Mouse (Mus musculus) liver, embryonic 14.5 days (tissue): ENCODE measurements around the gene Ric1. TPM values are rescaled to one million over a fixed set of nuclear protein-coding genes. Genes with fewer than 3 reads are reported as not detected.
"Not testable (repeated sequence)": the region's sequence is repeated elsewhere in the genome, so short reads cannot be mapped to it uniquely, and the experiment has no call there.

Experiments
- ATAC-seq: fragments of 200-750 bp; cut with Nextera tagmentation; 2 replicates; pipeline ENCODE4 v1.8.0; 2017; ENCODE audit warnings: moderate number of reproducible peaks, mild to moderate bottlenecking, moderate library complexity; ENCODE audit not compliant: insufficient read depth
- DNase-seq, 3 experiments: peaks; one replicate each; pipeline ENCODE4 v3.0.0-alpha.2; 2012 to 2013; ENCODE audit warnings: low read depth in 3 of 3, low spot score in 3 of 3
- H3K27ac ChIP-seq: fragments of 300-500 bp; sonication (generic); 2 replicates; pipeline ENCODE4 v1.5.1; 2014; ENCODE audit warnings: moderate library complexity, mild to moderate bottlenecking, control low read depth, inconsistent platforms
- H3K27me3 ChIP-seq: fragments of 300-500 bp; sonication (generic); 2 replicates; pipeline ENCODE4 v1.6.1; 2014; ENCODE audit warnings: mild to moderate bottlenecking, low read length, moderate library complexity; ENCODE audit not compliant: control insufficient read depth, insufficient read depth
- H3K36me3 ChIP-seq: fragments of 300-500 bp; sonication (generic); replicated peaks from 2 replicates; pipeline ENCODE4 v1.6.1; 2014; ENCODE audit warnings: low read depth; ENCODE audit not compliant: control insufficient read depth, insufficient read depth
- H3K4me1 ChIP-seq, 2 experiments: fragments of 200-500 bp in 1 of 2; fragments of 300-500 bp in 1 of 2; sonication (generic) in 1 of 2; replicated peaks; 2 replicates each; pipeline ENCODE4 v1.6.1; 2012 to 2014; ENCODE audit warnings: antibody characterized with exemption in 1 of 2, inconsistent platforms in 1 of 2, low read length in 1 of 2; ENCODE audit not compliant: control insufficient read depth in 2 of 2, insufficient read depth in 2 of 2
- H3K4me2 ChIP-seq: fragments of 300-500 bp; sonication (generic); 2 replicates; pipeline ENCODE4 v1.6.1; 2014; ENCODE audit warnings: low read depth, mild to moderate bottlenecking, control low read depth, moderate library complexity
- H3K4me3 ChIP-seq, 2 experiments: fragments of 200-500 bp in 1 of 2; fragments of 300-500 bp in 1 of 2; sonication (generic) in 1 of 2; 2 replicates each; pipeline ENCODE4 v1.5.1; 2012 to 2014; ENCODE audit warnings: low read depth in 2 of 2, low read length in 2 of 2, mild to moderate bottlenecking in 2 of 2, control low read depth in 1 of 2, inconsistent platforms in 1 of 2, moderate library complexity in 1 of 2; ENCODE audit not compliant: insufficient read depth in 1 of 2
- H3K9ac ChIP-seq: fragments of 300-500 bp; sonication (generic); replicated peaks from 2 replicates; pipeline ENCODE4 v1.6.1; 2014; ENCODE audit warnings: mild to moderate bottlenecking, control low read depth, moderate library complexity
- H3K9me3 ChIP-seq: fragments of 300-500 bp; sonication (generic); 2 replicates; pipeline ENCODE4 v1.6.1; 2016; ENCODE audit warnings: low read length, mixed read lengths; ENCODE audit not compliant: control insufficient read depth
- CTCF ChIP-seq: IDR thresholded peaks from 2 replicates; pipeline ENCODE4 v1.5.1; 2016; ENCODE audit warnings: antibody characterized with exemption, low read depth, control low read depth
- EP300 ChIP-seq: IDR thresholded peaks from 2 replicates; pipeline ENCODE4 v1.6.1; 2016; ENCODE audit warnings: antibody characterized with exemption, low read depth
- WGBS: fragments of 180-500 bp; shearing (Covaris S2); extraction: QIAGEN DNeasy Blood & Tissue Kit; methylation state at CpG from one replicate; pipeline ENCODE4 v1.1.7; 2014; ENCODE audit not compliant: insufficient replicate concordance; 5-methylcytosine and 5-hydroxymethylcytosine counted together
- polyA plus RNA-seq, 2 experiments: library from polyadenylated mRNA; depleted of rRNA in 1 of 2; stranded (reverse) in 1 of 2; unstranded in 1 of 2; fragments of >200 nt; fragmentation: Nextera tagmentation in 1 of 2; extraction: Ambion mirVana in 1 of 2; gene quantifications; 2 replicates each; pipeline versions ENCODE4 v1.2.1 to v1.2.3; 2012 to 2014

The Ric1 gene
- polyA plus RNA-seq, 2 experiments = 2.9 to 3.1 TPM

GRCm38 (mm10) chr19:29534030-29534429, 11.9 kb downstream of the Ric1 start:
- H3K36me3 ChIP-seq = 0 out of 2 replicates have a peak, but pooled peaks cover 2% of the 10 kb centered on the region
- no peaks in the 10 kb centered on the region for H3K9me3 ChIP-seq
- no peaks in the 10 kb centered on the region for H3K4me1 ChIP-seq
- no peak overlapping the region for H3K4me2 ChIP-seq
- no peak for DNase-seq
- no peak overlapping the region for H3K9ac ChIP-seq
- H3K27ac ChIP-seq = no peak overlapping the region
- 78% methylated on average over 5 of the region's 5 CpGs for WGBS
- TF ChIP-seq CTCF (no peak), EP300 (no peak)
- no peak overlapping the region for H3K4me3 ChIP-seq
- ATAC-seq = no peak
- no peaks in the 10 kb centered on the region for H3K27me3 ChIP-seq

GRCm38 (mm10) chr19:29542256-29542970, 20.3 kb downstream of the Ric1 start:
- Histone ChIP-seq H3K4me3 (no peak overlapping the region), H3K27me3 (no peaks in the 10 kb centered on the region), H3K4me2 (no peak overlapping the region), H3K36me3 (no peaks in the 10 kb centered on the region), H3K27ac (no peak overlapping the region), H3K9ac (no peak overlapping the region), H3K4me1 (no peaks in the 10 kb centered on the region), H3K9me3 (no peaks in the 10 kb centered on the region)
- no peak for TF ChIP-seq EP300
- no peak for TF ChIP-seq CTCF
- ATAC-seq = no peak
- no peak for DNase-seq
- WGBS = 72% methylated on average over 8 of the region's 8 CpGs

- H3K36me3 ChIP-seq = no peaks in the 10 kb centered on the region
- no peaks in the 10 kb centered on the region for H3K9me3 ChIP-seq
- no peak overlapping the region for H3K4me3 ChIP-seq
- H3K9ac ChIP-seq = no peak overlapping the region
- TF ChIP-seq EP300 = no peak
- no peak overlapping the region for H3K27ac ChIP-seq
- no peak for DNase-seq
- ATAC-seq = no peak
- H3K27me3 ChIP-seq = no peaks in the 10 kb centered on the region
- no peak overlapping the region for H3K4me2 ChIP-seq
- H3K4me1 ChIP-seq = no peaks in the 10 kb centered on the region
- 89% methylated on average over 6 of the region's 6 CpGs for WGBS
Measured at GRCm38 (mm10) chr19:29544026-29544425, 21.9 kb downstream of the Ric1 start.

- TF ChIP-seq CTCF (no peak), EP300 (no peak)
- Histone ChIP-seq H3K9ac (no peak overlapping the region), H3K4me2 (no peak overlapping the region), H3K9me3 (no peaks in the 10 kb centered on the region), H3K27ac (no peak overlapping the region), H3K36me3 (no peaks in the 10 kb centered on the region), H3K4me1 (no peaks in the 10 kb centered on the region), H3K4me3 (no peak overlapping the region), H3K27me3 (no peaks in the 10 kb centered on the region)
- ATAC-seq (no peak), DNase-seq (no peak)
- 71% methylated on average over 2 of the region's 2 CpGs for WGBS
Measured at GRCm38 (mm10) chr19:29550618-29551017, 28.5 kb downstream of the Ric1 start.

- DNase-seq = no peak
- WGBS = 52% methylated on average over 1 of the region's 1 CpGs
- TF ChIP-seq CTCF = no peak
- TF ChIP-seq EP300 = no peak
Measured at GRCm38 (mm10) chr19:29551128-29551527, 29.0 kb downstream of the Ric1 start.

GRCm38 (mm10) chr19:29551980-29552379, 29.9 kb downstream of the Ric1 start:
- DNase-seq, H3K27me3 ChIP-seq, ATAC-seq, H3K9me3 ChIP-seq, H3K9ac ChIP-seq, H3K4me3 ChIP-seq, H3K4me2 ChIP-seq, H3K27ac ChIP-seq, H3K4me1 ChIP-seq, H3K36me3 ChIP-seq: not testable (repeated sequence)
- 75% methylated on average over 1 of the region's 1 CpGs for WGBS

More at GRCm38 (mm10) chr19:29551128-29551527, 29.0 kb downstream of the Ric1 start:
- H3K9ac ChIP-seq = no peak overlapping the region
- H3K4me1 ChIP-seq = no peaks in the 10 kb centered on the region
- H3K9me3 ChIP-seq = no peaks in the 10 kb centered on the region
- H3K36me3 ChIP-seq = no peaks in the 10 kb centered on the region
- no peak overlapping the region for H3K4me2 ChIP-seq
- H3K27me3 ChIP-seq = no peaks in the 10 kb centered on the region
- ATAC-seq = no peak
- H3K4me3 ChIP-seq = no peak overlapping the region
- H3K27ac ChIP-seq = no peak overlapping the region

GRCm38 (mm10) chr19:29557171-29557845, 35.2 kb downstream of the Ric1 start:
- WGBS = 36% methylated on average over 7 of the region's 7 CpGs
- not testable (repeated sequence) for H3K9ac ChIP-seq, H3K9me3 ChIP-seq, H3K36me3 ChIP-seq, H3K4me3 ChIP-seq, H3K4me1 ChIP-seq, H3K4me2 ChIP-seq, H3K27ac ChIP-seq, H3K27me3 ChIP-seq, ATAC-seq
- DNase-seq = peak in 1 of 3 experiments; percentile 2
